Mouse (Mus musculus) T-helper 1 cell (primary cell): Measurements from ENCODE around the gene Plcb2.

Source experiments
- in situ Hi-C: fragments of 300-600 bp; cut with MboI, MseI; formaldehyde crosslinking; loops from one replicate; pipeline ENCODE4 v1.15.1; 2025; ENCODE audit warnings: high pct_unique_total_duplicates

The Plcb2 gene

GRCm38 (mm10) chr2:118716677-118717076 is 11.6 kb downstream of the Plcb2 start:
- in situ Hi-C loops = no loop called here

- in situ Hi-C loops = no loop called here
Measured at GRCm38 (mm10) chr2:118714230-118714629, 14.0 kb downstream of the Plcb2 start.

GRCm38 (mm10) chr2:118713631-118714030 is 14.6 kb downstream of the Plcb2 start:
- in situ Hi-C loops = no loop called here

GRCm38 (mm10) chr2:118711038-118711494 is 17.2 kb downstream of the Plcb2 start:
- in situ Hi-C loops = no loop called here

- in situ Hi-C loops = no loop called here
Measured at GRCm38 (mm10) chr2:118709655-118710221, 18.5 kb downstream of the Plcb2 start.

GRCm38 (mm10) chr2:118708472-118708871 is 19.8 kb downstream of the Plcb2 start:
- in situ Hi-C loops = no loop called here

GRCm38 (mm10) chr2:118706436-118706835 is 21.8 kb downstream of the Plcb2 start:
- in situ Hi-C loops = no loop called here

- in situ Hi-C loops = no loop called here
Measured at GRCm38 (mm10) chr2:118703913-118704730, 24.1 kb downstream of the Plcb2 start, which contains the start of gene Ankrd63. TSS of gene Ankrd63 (minus strand) at chr2:118703963.

GRCm38 (mm10) chr2:118702883-118703761 is 25.1 kb downstream of the Plcb2 start:
- in situ Hi-C loops = no loop called here

- in situ Hi-C loops = no loop called here
Measured at GRCm38 (mm10) chr2:118701971-118702882, 26.0 kb downstream of the Plcb2 start.

- in situ Hi-C loops = no loop called here
Measured at GRCm38 (mm10) chr2:118701161-118701560, 27.1 kb downstream of the Plcb2 start.

GRCm38 (mm10) chr2:118700179-118701062 is 27.8 kb downstream of the Plcb2 start:
- in situ Hi-C loops = no loop called here

- in situ Hi-C loops = no loop called here
Measured at GRCm38 (mm10) chr2:118697955-118698354, 30.3 kb downstream of the Plcb2 start.

GRCm38 (mm10) chr2:118697311-118697877 is 30.8 kb downstream of the Plcb2 start:
- in situ Hi-C loops = no loop called here

- in situ Hi-C loops = no loop called here
Measured at GRCm38 (mm10) chr2:118696451-118697308, 31.6 kb downstream of the Plcb2 start.

GRCm38 (mm10) chr2:118695677-118696232 is 32.5 kb downstream of the Plcb2 start:
- in situ Hi-C loops = no loop called here

- in situ Hi-C loops = no loop called here
Measured at GRCm38 (mm10) chr2:118693370-118693966, 34.8 kb downstream of the Plcb2 start.

- in situ Hi-C loops = no loop called here
Measured at GRCm38 (mm10) chr2:118689875-118690274, 38.4 kb downstream of the Plcb2 start.
